Mouse (Mus musculus) hindbrain, embryonic 14.5 days (tissue): ENCODE data around the gene Rpl23. TPM values are rescaled to one million over a fixed set of nuclear protein-coding genes. Genes with fewer than 3 reads are reported as not detected.
A peak's percentile ranks its signal among the peaks of the same experiment; 100 is the strongest.

Source experiments
- ATAC-seq: fragments of 200-750 bp; cut with Nextera tagmentation; 2 replicates; pipeline ENCODE4 v1.8.0; 2017; ENCODE audit warnings: moderate number of reproducible peaks, mild to moderate bottlenecking, moderate TSS enrichment, moderate library complexity; ENCODE audit not compliant: low FRiP score
- DNase-seq: peaks from one replicate; pipeline ENCODE4 v3.0.0-alpha.2; 2015; ENCODE audit warnings: low spot score
- H3K27ac ChIP-seq: fragments of 300-500 bp; sonication (generic); 2 replicates; pipeline ENCODE4 v1.5.1; 2014; ENCODE audit warnings: mild to moderate bottlenecking, moderate library complexity
- H3K27me3 ChIP-seq: fragments of 300-500 bp; sonication (generic); 2 replicates; pipeline ENCODE4 v1.6.1; 2014; ENCODE audit warnings: mild to moderate bottlenecking, low read length, mixed read lengths; ENCODE audit not compliant: control insufficient read depth, insufficient read depth
- H3K36me3 ChIP-seq: fragments of 300-500 bp; sonication (generic); replicated peaks from 2 replicates; pipeline ENCODE4 v1.6.1; 2014; ENCODE audit not compliant: control insufficient read depth, insufficient read depth
- H3K4me1 ChIP-seq: fragments of 300-500 bp; sonication (generic); replicated peaks from 2 replicates; pipeline ENCODE4 v1.6.1; 2014; ENCODE audit warnings: antibody characterized with exemption, low read length, mixed read lengths; ENCODE audit not compliant: control insufficient read depth, insufficient read depth
- H3K4me2 ChIP-seq: fragments of 300-500 bp; sonication (generic); replicated peaks from 2 replicates; pipeline ENCODE4 v1.6.1; 2014; ENCODE audit warnings: mild to moderate bottlenecking, moderate library complexity
- H3K4me3 ChIP-seq: fragments of 300-500 bp; sonication (generic); replicated peaks from 2 replicates; pipeline ENCODE4 v1.5.1; 2014; ENCODE audit warnings: mild to moderate bottlenecking, low read length
- H3K9ac ChIP-seq: fragments of 300-500 bp; sonication (generic); 2 replicates; pipeline ENCODE4 v1.6.1; 2014
- H3K9me3 ChIP-seq: fragments of 300-500 bp; sonication (generic); 2 replicates; pipeline ENCODE4 v1.6.1; 2016; ENCODE audit warnings: low read length; ENCODE audit not compliant: control insufficient read depth
- WGBS: fragments of 180-500 bp; shearing (Covaris S2); extraction: QIAGEN DNeasy Blood & Tissue Kit; methylation state at CpG from one replicate; pipeline ENCODE4 v1.1.7; 2014; 5-methylcytosine and 5-hydroxymethylcytosine counted together
- polyA plus RNA-seq: library from polyadenylated mRNA; unstranded; fragments of >200 nt; fragmentation: Nextera tagmentation; extraction: Ambion mirVana; gene quantifications from 2 replicates; pipeline ENCODE4 v1.2.1, GENCODE M21; 2014

The Rpl23 gene
- polyA plus RNA-seq, 1 experiment from 2014 or later: 419 TPM

DNA sequence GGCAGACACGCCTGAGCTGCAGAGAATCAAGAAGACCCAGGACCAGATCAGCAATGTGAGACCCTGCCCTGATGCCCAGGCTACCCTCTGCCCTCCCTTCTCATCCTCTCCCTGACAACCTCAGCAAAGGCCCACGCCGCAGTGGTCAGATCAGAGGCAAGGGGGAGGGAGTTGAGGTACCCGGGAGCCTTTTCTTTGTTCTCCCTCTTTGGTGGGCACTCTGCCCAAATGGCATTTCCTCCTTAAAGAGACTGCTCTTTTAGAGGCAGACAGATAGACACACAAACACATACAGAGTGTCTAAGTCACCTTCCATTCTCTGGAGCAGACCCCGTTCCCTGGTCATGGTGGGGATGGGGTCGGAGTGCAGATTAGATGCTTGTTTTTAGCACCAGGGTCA is 42.7 kb upstream of the Rpl23 start:
- no peak for DNase-seq

GRCm38 (mm10) chr11:97824168-97824567 is 41.9 kb upstream of the Rpl23 start:
- no peak overlapping the region for H3K27ac ChIP-seq
- no peak overlapping the region for H3K4me2 ChIP-seq
- H3K9me3 ChIP-seq: no peaks in the 10 kb centered on the region
- peaks cover 81% of the 10 kb centered on the region for H3K36me3 ChIP-seq
- 93% methylated on average over 11 of the region's 11 CpGs for WGBS
- ATAC-seq (no peak), DNase-seq (no peak)
- H3K4me3 ChIP-seq: no peak overlapping the region
- 0 out of 2 replicates have a peak, but pooled peaks cover 9% of the 10 kb centered on the region for H3K4me1 ChIP-seq
- no peaks in the 10 kb centered on the region for H3K27me3 ChIP-seq
- no peak overlapping the region for H3K9ac ChIP-seq

More for the DNA sequence above, 42.7 kb upstream of the Rpl23 start:
- Histone ChIP-seq H3K27ac (no peak overlapping the region), H3K4me2 (no peak overlapping the region), H3K9me3 (no peaks in the 10 kb centered on the region), H3K4me3 (no peak overlapping the region), H3K36me3 (peaks cover 80% of the 10 kb centered on the region), H3K9ac (no peak overlapping the region), H3K4me1 (0 out of 2 replicates have a peak, but pooled peaks cover 4% of the 10 kb centered on the region), H3K27me3 (no peaks in the 10 kb centered on the region)
- WGBS: 62% methylated on average over 6 of the region's 6 CpGs
- ATAC-seq: no peak

GRCm38 (mm10) chr11:97822840-97823603 is 40.8 kb upstream of the Rpl23 start:
- WGBS: 75% methylated on average over 20 of the region's 20 CpGs
- H3K27ac ChIP-seq: no peak overlapping the region
- no peak overlapping the region for H3K9ac ChIP-seq
- ATAC-seq (no peak), DNase-seq (no peak)
- H3K9me3 ChIP-seq: no peaks in the 10 kb centered on the region
- no peak overlapping the region for H3K4me2 ChIP-seq
- H3K27me3 ChIP-seq: no peaks in the 10 kb centered on the region
- peaks cover 88% of the 10 kb centered on the region for H3K36me3 ChIP-seq
- H3K4me1 ChIP-seq: peaks cover 19% of the 10 kb centered on the region; the same call in 1 of the 2 replicates
- no peak overlapping the region for H3K4me3 ChIP-seq

DNA sequence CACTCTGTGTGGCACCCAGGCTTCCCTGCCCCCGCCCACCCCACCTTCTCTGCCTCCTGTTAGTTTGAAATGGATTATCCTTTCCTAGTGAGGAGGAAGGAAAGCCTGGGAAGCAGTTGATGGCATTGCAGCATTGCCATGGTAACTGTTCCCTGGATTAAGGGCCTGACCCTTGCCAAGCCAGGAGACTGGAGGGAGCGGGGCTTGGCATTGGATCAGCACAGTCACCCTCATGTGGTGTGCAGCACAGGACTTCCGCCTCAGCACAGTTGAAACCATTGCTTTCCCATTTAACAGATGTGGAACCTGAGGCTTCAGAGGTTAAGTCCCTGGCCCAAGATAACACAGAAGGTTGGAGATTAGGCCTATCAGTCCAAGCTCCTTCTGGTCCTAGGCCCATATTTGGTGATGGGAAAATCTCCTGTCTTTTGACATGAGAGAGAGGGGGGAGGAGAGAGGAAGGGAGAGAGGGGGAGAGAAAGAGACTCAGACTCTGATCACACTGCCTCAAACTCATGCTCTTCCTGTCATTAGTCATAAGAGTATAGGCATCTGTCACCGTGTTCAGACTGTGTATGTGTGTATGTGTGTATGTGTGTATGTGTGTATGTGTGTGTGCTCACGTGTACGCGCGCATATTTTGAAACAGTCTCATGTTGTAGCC is 39.3 kb upstream of the Rpl23 start:
- WGBS: 96% methylated on average over 8 of the region's 8 CpGs
- Histone ChIP-seq H3K9me3 (no peaks in the 10 kb centered on the region), H3K36me3 (peaks cover 86% of the 10 kb centered on the region), H3K4me1 (peaks cover 27% of the 10 kb centered on the region; the same call in 1 of the 2 replicates), H3K27me3 (no peaks in the 10 kb centered on the region), H3K4me3 (no peak overlapping the region), H3K4me2 (no peak overlapping the region), H3K9ac (no peak overlapping the region), H3K27ac (no peak overlapping the region)
- DNase-seq (no peak), ATAC-seq (no peak)

- ATAC-seq: no peak
- 66% methylated on average over 4 of the region's 4 CpGs for WGBS
- no peaks in the 10 kb centered on the region for H3K27me3 ChIP-seq
- peaks cover 86% of the 10 kb centered on the region for H3K36me3 ChIP-seq
- peaks cover 27% of the 10 kb centered on the region; the same call in 1 of the 2 replicates for H3K4me1 ChIP-seq
- H3K4me3 ChIP-seq: no peak overlapping the region
- no peak overlapping the region for H3K27ac ChIP-seq
- no peak for DNase-seq
- H3K4me2 ChIP-seq: no peak overlapping the region
- no peak overlapping the region for H3K9ac ChIP-seq
- no peaks in the 10 kb centered on the region for H3K9me3 ChIP-seq
Observed at GRCm38 (mm10) chr11:97820840-97821239, 38.6 kb upstream of the Rpl23 start.

DNA sequence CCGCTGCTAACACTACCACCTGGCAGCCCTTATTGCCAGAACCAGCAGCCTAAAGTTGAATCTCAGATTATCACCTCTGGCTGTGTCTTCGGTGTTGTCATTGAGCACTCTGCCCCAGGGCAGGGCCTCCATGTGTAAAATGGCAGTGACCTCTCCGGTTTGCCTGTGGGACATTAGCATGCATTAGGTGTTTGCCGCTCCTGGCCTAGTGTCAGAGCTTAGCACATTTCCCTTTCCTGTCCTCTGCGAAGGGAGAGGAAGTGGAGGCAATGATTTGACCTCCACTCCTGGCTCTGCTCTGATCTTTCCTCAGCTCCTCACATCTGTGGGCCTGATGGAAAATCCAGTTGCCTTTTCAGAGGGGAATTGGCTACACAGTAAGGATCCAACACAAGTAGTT is 37.7 kb upstream of the Rpl23 start:
- 0 out of 2 replicates have a peak overlapping the region, but pooled peaks have one; percentile 79 for H3K27ac ChIP-seq
- peaks cover 24% of the 10 kb centered on the region; the same call in 1 of the 2 replicates for H3K4me1 ChIP-seq
- WGBS: 79% methylated on average over 5 of the region's 5 CpGs
- no peak for ATAC-seq
- no peak for DNase-seq
- no peak overlapping the region for H3K4me2 ChIP-seq
- no peak overlapping the region for H3K9ac ChIP-seq
- H3K4me3 ChIP-seq: no peak overlapping the region
- no peaks in the 10 kb centered on the region for H3K27me3 ChIP-seq
- no peaks in the 10 kb centered on the region for H3K9me3 ChIP-seq
- peaks cover 86% of the 10 kb centered on the region for H3K36me3 ChIP-seq

DNA sequence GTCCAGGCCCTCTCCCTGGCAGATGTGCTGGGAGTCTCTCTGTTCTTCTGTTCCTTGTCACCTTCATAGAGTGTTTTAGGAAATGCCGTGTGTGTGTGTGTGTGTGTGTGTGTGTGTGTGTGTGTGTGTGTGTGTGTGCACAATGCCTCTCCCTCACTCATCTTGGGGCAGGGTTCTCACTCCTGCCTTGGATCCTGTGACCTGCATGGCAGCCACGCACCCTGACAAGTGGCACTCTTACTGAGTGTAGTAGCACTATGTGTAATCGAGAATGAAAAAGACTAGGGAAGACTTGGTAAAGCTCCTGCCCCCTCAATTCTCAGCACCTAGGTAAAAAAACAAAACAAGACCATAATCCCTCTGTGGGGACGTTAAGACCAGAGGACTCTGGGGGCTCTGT is 36.9 kb upstream of the Rpl23 start:
- ATAC-seq (no peak), DNase-seq (no peak)
- H3K27ac ChIP-seq: peak overlapping the region; percentile 79; the same call in 1 of the 2 replicates
- H3K9ac ChIP-seq: 0 out of 2 replicates have a peak overlapping the region, but pooled peaks have one; percentile 31
- H3K4me3 ChIP-seq: no peak overlapping the region
- no peak overlapping the region for H3K4me2 ChIP-seq
- no peaks in the 10 kb centered on the region for H3K27me3 ChIP-seq
- peaks cover 86% of the 10 kb centered on the region for H3K36me3 ChIP-seq
- peaks cover 24% of the 10 kb centered on the region; the same call in 1 of the 2 replicates for H3K4me1 ChIP-seq
- no peaks in the 10 kb centered on the region for H3K9me3 ChIP-seq
- WGBS: 65% methylated on average over 4 of the region's 4 CpGs

DNA sequence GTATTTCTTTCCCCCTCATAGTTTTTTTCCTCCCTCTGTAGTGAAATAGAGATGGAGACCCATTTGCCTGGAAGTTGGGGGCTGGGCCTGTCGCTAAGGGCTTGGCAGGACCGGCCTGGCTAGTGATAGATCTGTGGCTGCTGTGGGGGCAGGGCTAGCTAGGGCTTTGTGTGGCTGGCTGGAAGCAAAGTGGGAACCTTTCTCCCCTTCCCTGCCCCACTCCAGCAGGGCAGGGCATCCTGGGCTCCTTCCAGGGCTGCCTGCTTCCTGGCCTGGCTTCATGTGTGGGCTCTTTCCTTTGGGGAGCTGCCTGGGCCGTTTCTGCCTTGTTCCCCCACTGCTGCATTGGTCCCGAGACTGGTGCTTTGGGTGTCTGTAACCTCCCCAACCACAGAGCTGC is 36.3 kb upstream of the Rpl23 start:
- H3K4me3 ChIP-seq: no peak overlapping the region
- H3K9me3 ChIP-seq: no peaks in the 10 kb centered on the region
- H3K27me3 ChIP-seq: no peaks in the 10 kb centered on the region
- H3K27ac ChIP-seq: peak overlapping the region; percentile 79
- no peak overlapping the region for H3K4me2 ChIP-seq
- WGBS: 4% methylated on average over 4 of the region's 4 CpGs
- peaks cover 30% of the 10 kb centered on the region for H3K4me1 ChIP-seq
- ATAC-seq (peak; percentile 77; the same call in 1 of the 2 replicates), DNase-seq (peak; percentile 60)
- peak overlapping the region; percentile 31; the same call in 1 of the 2 replicates for H3K9ac ChIP-seq
- peaks cover 92% of the 10 kb centered on the region for H3K36me3 ChIP-seq

- Histone ChIP-seq H3K9ac (0 out of 2 replicates have a peak overlapping the region, but pooled peaks have one; percentile 31), H3K4me2 (no peak overlapping the region), H3K36me3 (peaks cover 91% of the 10 kb centered on the region), H3K27me3 (no peaks in the 10 kb centered on the region), H3K9me3 (no peaks in the 10 kb centered on the region), H3K27ac (peak overlapping the region; percentile 79), H3K4me3 (no peak overlapping the region), H3K4me1 (peaks cover 35% of the 10 kb centered on the region)
- DNase-seq (no peak), ATAC-seq (0 out of 2 replicates have a peak, but pooled peaks have one; percentile 3)
- WGBS: 44% methylated on average over 6 of the region's 6 CpGs
Observed at GRCm38 (mm10) chr11:97818003-97818402, 35.8 kb upstream of the Rpl23 start.
